Mouse (Mus musculus): Measurements from ENCODE around the gene Zeb2.

Gene Zeb2

GRCm38 (mm10) chr2:45117087-45117561 is at the start of gene Zeb2:
Gene Zeb2 (minus strand): TSS chr2:45117395.
- no peak for DNase-seq (ENCODE audit: extremely low read depth, low read depth, low spot score)

DNA sequence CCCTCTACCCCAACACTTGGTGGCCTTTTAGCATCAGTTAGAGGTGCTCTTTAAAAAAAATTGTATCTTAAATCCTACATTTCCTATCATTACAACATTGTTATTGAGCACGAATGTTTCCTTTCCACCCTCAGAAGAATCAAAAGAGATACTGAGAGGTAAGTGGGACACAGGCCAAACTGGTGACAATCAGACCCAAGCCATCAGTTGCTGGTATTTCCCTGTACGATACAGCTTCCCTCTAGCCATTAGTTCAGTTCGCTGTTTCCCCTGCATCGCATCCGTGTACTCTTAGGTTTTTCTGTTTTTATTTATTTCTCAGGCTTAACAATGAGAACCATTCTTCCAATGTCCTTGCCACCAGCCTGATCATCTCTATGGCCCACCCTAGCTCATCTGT is 41.6 kb upstream of the Zeb2 start:
- no peak for DNase-seq (ENCODE audit: extremely low read depth, low read depth, low spot score)

- no peak for DNase-seq (ENCODE audit: extremely low read depth, low read depth, low spot score)
Observed at GRCm38 (mm10) chr2:45158351-45158782, 41.2 kb upstream of the Zeb2 start.

- no peak for DNase-seq (ENCODE audit: extremely low read depth, low read depth, low spot score)
Observed at GRCm38 (mm10) chr2:45153315-45153714, 36.1 kb upstream of the Zeb2 start.

- DNase-seq (ENCODE audit: extremely low read depth, low read depth, low spot score): no peak
Observed at GRCm38 (mm10) chr2:45143162-45143561, 26.0 kb upstream of the Zeb2 start.

GRCm38 (mm10) chr2:45138906-45139305 is 21.7 kb upstream of the Zeb2 start:
- DNase-seq (ENCODE audit: extremely low read depth, low read depth, low spot score): no peak

- DNase-seq (ENCODE audit: extremely low read depth, low read depth, low spot score): no peak
Observed at GRCm38 (mm10) chr2:45136783-45137182, 19.6 kb upstream of the Zeb2 start.

- no peak for DNase-seq (ENCODE audit: extremely low read depth, low read depth, low spot score)
Observed at GRCm38 (mm10) chr2:45133225-45133624, 16.0 kb upstream of the Zeb2 start.

DNA sequence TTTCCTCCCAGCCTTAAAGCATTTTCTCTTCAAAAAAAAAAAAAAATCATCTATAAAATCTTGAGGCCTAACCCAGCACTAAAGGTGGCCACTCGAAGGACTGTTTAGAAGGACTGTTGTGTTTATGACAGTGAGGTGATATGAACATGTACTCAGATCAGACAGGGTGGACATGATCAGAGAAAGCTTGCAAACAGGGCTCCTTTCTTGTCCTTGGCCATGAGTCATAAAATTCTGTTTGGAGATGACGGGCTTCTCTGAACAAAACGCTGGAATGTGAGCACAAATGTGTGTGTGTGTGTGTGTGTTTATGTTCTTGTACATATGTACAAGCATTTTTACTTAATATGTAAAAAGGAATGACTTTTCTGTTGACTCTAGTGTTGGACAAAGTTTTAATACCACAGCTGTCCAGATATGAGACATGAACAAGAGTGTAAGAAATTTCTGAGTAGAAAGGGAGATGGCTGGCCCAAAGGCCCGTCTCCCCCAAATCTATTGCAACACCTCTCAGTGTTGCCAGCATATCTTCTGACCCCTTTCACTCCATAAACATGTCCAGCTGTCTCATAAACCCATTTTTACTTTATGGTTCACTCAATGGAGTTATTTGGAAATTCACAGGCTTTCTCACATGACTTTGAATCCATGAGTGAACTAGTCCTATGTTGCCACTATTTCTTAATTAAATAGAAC is 13.4 kb upstream of the Zeb2 start:
- DNase-seq (ENCODE audit: extremely low read depth, low read depth, low spot score): no peak

DNA sequence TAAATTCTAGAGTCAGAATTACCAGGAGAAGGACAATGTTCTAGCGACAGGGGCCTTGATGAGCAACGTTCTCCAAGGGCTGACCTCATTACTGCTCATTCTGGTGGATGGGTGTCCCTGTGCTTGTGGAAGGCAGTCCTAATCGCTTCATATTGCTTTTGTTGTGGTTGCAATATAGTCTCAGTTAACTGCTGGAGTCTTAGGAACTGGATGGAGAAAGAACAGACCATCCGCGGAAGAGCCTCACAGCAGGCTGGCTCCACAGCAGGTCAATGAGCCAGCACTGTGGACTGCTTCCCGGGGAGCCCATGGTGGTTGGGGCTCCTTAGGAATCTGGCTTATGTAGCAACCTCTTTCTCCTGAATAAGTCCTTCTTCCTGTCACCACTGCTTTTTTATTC is 12.4 kb upstream of the Zeb2 start:
- DNase-seq (ENCODE audit: extremely low read depth, low read depth, low spot score): no peak

- no peak for DNase-seq (ENCODE audit: extremely low read depth, low read depth, low spot score)
Observed at GRCm38 (mm10) chr2:45128696-45129095, 11.5 kb upstream of the Zeb2 start.

DNA sequence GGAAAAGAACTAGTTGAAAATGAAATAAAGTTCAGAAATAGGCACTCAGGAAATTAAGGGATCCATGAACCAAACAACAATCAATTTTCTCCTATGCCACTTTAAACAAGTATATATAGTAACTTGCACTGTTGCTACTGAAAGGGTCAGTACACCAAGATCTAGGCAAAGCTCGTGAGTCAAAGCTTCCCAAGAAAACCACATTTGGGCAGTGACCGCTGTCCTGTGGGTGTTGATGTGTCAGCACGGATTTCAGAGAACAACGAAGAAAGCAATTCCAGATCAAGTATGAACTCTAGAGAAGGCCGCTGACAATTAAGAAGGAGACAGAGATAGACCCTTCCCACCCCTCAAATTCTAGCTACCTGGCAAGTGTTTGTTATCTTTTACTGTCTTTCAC is 9.2 kb upstream of the Zeb2 start:
- DNase-seq (ENCODE audit: extremely low read depth, low read depth, low spot score): no peak

- no peak for DNase-seq (ENCODE audit: extremely low read depth, low read depth, low spot score)
Observed at GRCm38 (mm10) chr2:45125181-45125580, 8.0 kb upstream of the Zeb2 start.

DNA sequence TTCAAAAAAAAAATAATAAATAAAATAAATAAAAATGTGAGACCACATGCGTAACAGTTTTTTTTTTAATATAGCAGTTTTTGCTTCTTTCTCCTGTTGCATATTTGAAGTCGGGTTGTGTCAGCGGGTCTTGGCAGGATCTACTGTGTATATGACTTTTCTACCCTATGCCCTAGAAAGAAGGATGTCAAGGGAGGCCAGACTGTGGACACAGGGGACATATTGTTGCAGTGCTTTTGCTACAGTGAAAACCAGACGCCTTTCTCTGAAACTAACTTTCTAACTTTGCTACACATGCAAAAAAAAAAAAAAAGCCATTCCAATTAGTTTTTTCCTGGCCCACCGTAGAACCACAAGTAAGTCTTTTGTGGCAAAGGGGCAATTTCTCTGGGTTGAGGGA is 6.3 kb upstream of the Zeb2 start:
- no peak for DNase-seq (ENCODE audit: extremely low read depth, low read depth, low spot score)

DNA sequence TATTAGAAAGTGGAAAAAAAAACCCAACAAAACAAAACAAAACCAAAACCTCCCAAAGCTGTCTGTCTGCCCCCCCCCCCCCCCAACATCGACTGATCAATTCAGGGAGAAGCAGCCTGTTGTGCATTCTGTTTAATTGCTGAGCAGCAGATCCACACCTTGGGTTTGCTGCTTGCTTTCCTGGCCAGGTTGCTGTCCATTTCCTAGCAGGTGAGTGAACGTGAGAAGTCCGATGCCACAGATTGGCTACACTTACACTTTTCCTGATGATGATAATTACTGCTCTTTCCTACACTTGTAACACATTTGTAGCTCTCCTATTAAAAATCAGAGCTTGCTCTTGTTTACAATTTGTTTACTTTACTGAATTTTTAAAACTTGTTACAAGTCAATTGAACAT is 926 bp upstream of the Zeb2 start:
- no peak for DNase-seq (ENCODE audit: extremely low read depth, low read depth, low spot score)

DNA sequence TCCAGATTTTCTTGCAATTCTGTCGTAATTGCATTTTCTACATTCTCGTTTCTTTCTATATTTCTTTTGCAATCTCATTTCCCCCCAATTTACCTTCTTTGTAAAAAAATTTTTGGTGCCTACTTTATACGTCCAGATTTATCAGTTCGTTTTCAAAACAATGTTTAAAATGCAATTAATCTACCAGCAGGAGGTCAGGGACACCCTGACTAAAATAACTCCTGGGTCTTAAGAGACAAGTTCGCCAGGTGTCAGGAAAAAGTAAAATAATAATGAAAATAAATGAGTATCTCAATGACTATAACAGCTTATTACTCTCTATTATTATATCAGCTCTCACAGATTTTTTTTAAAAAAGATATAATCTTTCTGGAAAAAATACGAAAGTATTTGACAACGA is 397 bp upstream of the Zeb2 start:
- DNase-seq (ENCODE audit: extremely low read depth, low read depth, low spot score): no peak

GRCm38 (mm10) chr2:45116531-45117024 is 617 bp downstream of the Zeb2 start:
- no peak for DNase-seq (ENCODE audit: extremely low read depth, low read depth, low spot score)

GRCm38 (mm10) chr2:45115720-45116495 is 1.3 kb downstream of the Zeb2 start:
- no peak for DNase-seq (ENCODE audit: extremely low read depth, low read depth, low spot score)

- no peak for DNase-seq (ENCODE audit: extremely low read depth, low read depth, low spot score)
Observed at GRCm38 (mm10) chr2:45115211-45115610, 2.0 kb downstream of the Zeb2 start.

- DNase-seq (ENCODE audit: extremely low read depth, low read depth, low spot score): no peak
Observed at GRCm38 (mm10) chr2:45114596-45114995, 2.6 kb downstream of the Zeb2 start.

DNA sequence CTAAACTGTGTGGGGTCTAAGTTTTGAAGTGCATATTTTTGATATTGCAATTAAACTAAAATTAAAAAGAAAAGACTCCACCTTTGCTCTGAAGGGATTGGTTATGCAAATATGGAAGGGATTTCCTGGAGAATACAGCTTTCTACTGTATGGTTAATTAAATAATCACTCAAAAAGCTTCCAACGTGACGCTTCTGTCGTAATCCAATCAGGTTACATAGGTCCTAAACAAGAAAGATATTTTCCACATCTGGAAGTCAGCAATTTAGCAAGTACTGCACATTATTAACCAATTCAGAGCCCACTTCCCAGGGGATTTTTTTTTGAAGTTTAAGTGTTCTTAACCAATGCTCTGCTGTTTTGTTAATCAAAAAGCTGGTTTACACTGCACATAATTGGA is 3.3 kb downstream of the Zeb2 start:
- no peak for DNase-seq (ENCODE audit: extremely low read depth, low read depth, low spot score)

Measured in fat pad, adult 2 months (tissue).